Mouse (Mus musculus) liver, embryonic 16.5 days (tissue): ENCODE data around the gene Gm10282. TPM values are rescaled to one million over a fixed set of nuclear protein-coding genes. Genes with fewer than 3 reads are reported as not detected.

ENCODE experiments used
- ATAC-seq: fragments of 200-750 bp; cut with Nextera tagmentation; 2 replicates; pipeline ENCODE4 v1.8.0; 2017; ENCODE audit warnings: low read depth, mild to moderate bottlenecking, moderate number of reproducible peaks, moderate library complexity
- H3K27ac ChIP-seq: fragments of 300-500 bp; sonication (generic); 2 replicates; pipeline ENCODE4 v1.5.1; 2014; ENCODE audit warnings: mild to moderate bottlenecking, low read length
- H3K27me3 ChIP-seq: fragments of 300-500 bp; sonication (generic); 2 replicates; pipeline ENCODE4 v1.6.1; 2014; ENCODE audit warnings: low read depth, low read length, mixed read lengths; ENCODE audit not compliant: control insufficient read depth, insufficient read depth
- H3K36me3 ChIP-seq: fragments of 300-500 bp; sonication (generic); 2 replicates; pipeline ENCODE4 v1.6.1; 2014; ENCODE audit warnings: mild to moderate bottlenecking; ENCODE audit not compliant: control insufficient read depth, insufficient read depth
- H3K4me1 ChIP-seq: fragments of 300-500 bp; sonication (generic); 2 replicates; pipeline ENCODE4 v1.6.1; 2014; ENCODE audit warnings: low read depth, low read length, mixed read lengths; ENCODE audit not compliant: control insufficient read depth
- H3K4me2 ChIP-seq: fragments of 300-500 bp; sonication (generic); 2 replicates; pipeline ENCODE4 v1.6.1; 2014; ENCODE audit warnings: low read depth, low read length, mixed read lengths
- H3K4me3 ChIP-seq: fragments of 300-500 bp; sonication (generic); 2 replicates; pipeline ENCODE4 v1.5.1; 2014; ENCODE audit warnings: low read depth, mild to moderate bottlenecking, low read length
- H3K9ac ChIP-seq: fragments of 300-500 bp; sonication (generic); 2 replicates; pipeline ENCODE4 v1.6.1; 2014; ENCODE audit warnings: low read depth, low read length
- H3K9me3 ChIP-seq: fragments of 300-500 bp; sonication (generic); replicated peaks from 2 replicates; pipeline ENCODE4 v1.6.1; 2016; ENCODE audit warnings: low read length; ENCODE audit not compliant: control insufficient read depth
- WGBS: fragments of 180-500 bp; shearing (Covaris S2); extraction: QIAGEN DNeasy Blood & Tissue Kit; methylation state at CpG from one replicate; pipeline ENCODE4 v1.1.7; 2014; ENCODE audit not compliant: insufficient replicate concordance; 5-methylcytosine and 5-hydroxymethylcytosine counted together
- polyA plus RNA-seq: library from polyadenylated mRNA; unstranded; fragments of >200 nt; fragmentation: Nextera tagmentation; extraction: Ambion mirVana; gene quantifications from 2 replicates; pipeline ENCODE4 v1.2.1, GENCODE M21; 2015

Gene Gm10282
- polyA plus RNA-seq, 1 experiment from 2014 or later: 5.8 TPM

DNA sequence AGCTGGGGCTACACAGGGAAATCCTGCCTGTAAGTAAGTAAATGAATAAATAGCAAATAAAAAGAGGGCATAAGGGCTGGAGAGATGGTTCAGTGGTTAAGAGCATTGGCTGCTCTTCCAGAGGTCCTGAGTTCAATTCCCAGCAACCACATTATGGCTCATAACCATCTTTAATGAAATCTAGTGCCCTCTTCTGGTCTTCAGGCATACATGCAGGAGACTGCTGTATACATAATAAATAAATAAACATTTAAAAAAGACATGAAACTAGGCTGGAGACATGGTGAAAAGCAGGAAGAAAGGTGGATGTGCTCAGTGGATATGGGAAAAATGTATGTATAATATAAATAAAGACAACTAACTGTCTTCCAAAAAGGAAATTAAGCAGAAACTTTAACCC is 11.8 kb downstream of the Gm10282 start:
- Histone ChIP-seq H3K9ac (no peak overlapping the region), H3K27me3 (no peaks in the 10 kb centered on the region), H3K4me3 (no peak overlapping the region), H3K36me3 (no peaks in the 10 kb centered on the region), H3K4me1 (no peaks in the 10 kb centered on the region), H3K27ac (no peak overlapping the region), H3K9me3 (no peaks in the 10 kb centered on the region), H3K4me2 (no peak overlapping the region)
- no peak for ATAC-seq

- Histone ChIP-seq H3K4me1 (no peaks in the 10 kb centered on the region), H3K9ac (no peak overlapping the region), H3K4me2 (no peak overlapping the region), H3K36me3 (no peaks in the 10 kb centered on the region), H3K27ac (no peak overlapping the region), H3K27me3 (no peaks in the 10 kb centered on the region), H3K4me3 (no peak overlapping the region), H3K9me3 (no peaks in the 10 kb centered on the region)
- 30% methylated on average over 2 of the region's 2 CpGs for WGBS
- ATAC-seq: no peak
Observed at GRCm38 (mm10) chr8:72291104-72291503, 14.0 kb downstream of the Gm10282 start.

GRCm38 (mm10) chr8:72289051-72289450 is 16.0 kb downstream of the Gm10282 start:
- Histone ChIP-seq H3K9ac (no peak overlapping the region), H3K4me3 (no peak overlapping the region), H3K4me2 (no peak overlapping the region), H3K36me3 (no peaks in the 10 kb centered on the region), H3K27ac (no peak overlapping the region), H3K4me1 (no peaks in the 10 kb centered on the region), H3K27me3 (no peaks in the 10 kb centered on the region), H3K9me3 (no peaks in the 10 kb centered on the region)
- ATAC-seq: no peak

- Histone ChIP-seq H3K9ac (no peak overlapping the region), H3K4me1 (no peaks in the 10 kb centered on the region), H3K36me3 (no peaks in the 10 kb centered on the region), H3K4me2 (no peak overlapping the region), H3K9me3 (no peaks in the 10 kb centered on the region), H3K4me3 (no peak overlapping the region), H3K27ac (no peak overlapping the region), H3K27me3 (no peaks in the 10 kb centered on the region)
- no peak for ATAC-seq
- WGBS: 18% methylated on average over 4 of the region's 4 CpGs
Observed at GRCm38 (mm10) chr8:72285285-72285684, 19.8 kb downstream of the Gm10282 start.

DNA sequence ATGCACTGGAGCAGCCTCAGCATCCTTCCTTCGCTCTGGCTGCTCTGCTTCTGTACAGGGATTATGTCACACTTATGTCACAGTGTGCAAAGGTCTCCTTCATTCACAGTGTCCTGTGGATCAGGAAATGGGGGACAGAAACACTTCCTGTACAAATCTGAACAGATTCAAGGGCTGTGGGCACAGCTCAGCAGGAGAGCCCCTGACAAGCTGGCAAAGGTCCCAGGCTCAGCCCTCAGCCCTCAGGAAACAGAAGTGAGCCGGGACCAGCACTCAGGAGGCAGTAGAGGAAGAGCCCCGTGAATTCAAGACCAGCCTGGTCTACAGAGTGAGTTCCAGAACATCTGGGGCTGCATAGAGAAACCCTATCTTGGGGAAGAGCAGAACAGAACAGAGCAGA is 23.4 kb downstream of the Gm10282 start:
- Histone ChIP-seq H3K27me3 (no peaks in the 10 kb centered on the region), H3K9ac (no peak overlapping the region), H3K4me3 (no peak overlapping the region), H3K36me3 (no peaks in the 10 kb centered on the region), H3K9me3 (no peaks in the 10 kb centered on the region), H3K4me1 (peaks cover 7% of the 10 kb centered on the region; the same call in 1 of the 2 replicates), H3K4me2 (no peak overlapping the region), H3K27ac (no peak overlapping the region)
- peak; percentile 48; the same call in 1 of the 2 replicates for ATAC-seq
- WGBS: 15% methylated on average over 3 of the region's 3 CpGs

DNA sequence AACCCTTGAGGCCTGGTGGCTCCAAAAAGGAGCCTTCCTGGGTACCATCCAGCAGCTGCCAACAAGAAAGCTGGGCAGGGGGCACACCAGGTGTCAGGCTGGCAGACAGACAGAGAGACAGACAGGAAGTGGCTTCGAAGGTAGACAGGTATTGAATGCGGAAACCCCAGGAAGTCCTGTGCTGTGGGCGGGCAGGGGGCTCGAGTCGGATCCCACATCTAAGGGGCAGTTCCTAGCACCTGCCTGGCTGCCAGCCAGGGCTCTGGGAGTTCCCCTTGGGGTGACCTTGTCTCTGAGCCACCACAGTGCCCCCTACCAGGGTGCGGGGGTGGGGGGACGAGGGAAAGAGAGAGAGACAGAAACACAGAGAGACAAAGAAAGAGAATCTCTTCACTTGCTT is 25.9 kb downstream of the Gm10282 start:
- Histone ChIP-seq H3K27me3 (no peaks in the 10 kb centered on the region), H3K4me1 (peaks cover 7% of the 10 kb centered on the region; the same call in 1 of the 2 replicates), H3K9ac (no peak overlapping the region), H3K27ac (no peak overlapping the region), H3K4me3 (no peak overlapping the region), H3K36me3 (no peaks in the 10 kb centered on the region), H3K9me3 (no peaks in the 10 kb centered on the region), H3K4me2 (no peak overlapping the region)
- WGBS: 62% methylated on average over 7 of the region's 7 CpGs
- ATAC-seq: no peak

DNA sequence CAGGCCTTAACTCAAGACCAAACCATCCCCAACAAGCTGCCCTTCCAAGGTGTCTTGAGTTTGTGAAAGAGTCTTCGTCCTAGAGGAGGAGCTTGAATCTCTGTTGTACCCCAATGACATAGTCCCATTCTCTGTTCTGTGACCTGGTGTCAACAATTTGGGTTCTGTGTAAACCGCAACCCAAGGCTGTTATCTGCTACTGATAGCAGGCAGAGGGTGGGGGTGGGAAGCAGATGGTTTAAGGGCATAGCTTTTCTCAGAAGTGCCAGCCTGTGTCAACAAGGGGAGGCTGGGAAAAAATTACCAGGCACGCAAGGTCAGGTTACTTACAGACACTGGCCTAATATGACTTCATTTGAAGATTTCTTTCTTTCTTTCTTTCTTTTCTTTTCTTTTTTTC is 27.8 kb downstream of the Gm10282 start:
- H3K36me3 ChIP-seq: no peaks in the 10 kb centered on the region
- H3K9me3 ChIP-seq: no peaks in the 10 kb centered on the region
- no peaks in the 10 kb centered on the region for H3K27me3 ChIP-seq
- H3K27ac ChIP-seq: no peak overlapping the region
- H3K4me2 ChIP-seq: no peak overlapping the region
- H3K4me1 ChIP-seq: peaks cover 7% of the 10 kb centered on the region; the same call in 1 of the 2 replicates
- peak; percentile 59 for ATAC-seq
- H3K9ac ChIP-seq: no peak overlapping the region
- no peak overlapping the region for H3K4me3 ChIP-seq
- 16% methylated on average over 3 of the region's 3 CpGs for WGBS

DNA sequence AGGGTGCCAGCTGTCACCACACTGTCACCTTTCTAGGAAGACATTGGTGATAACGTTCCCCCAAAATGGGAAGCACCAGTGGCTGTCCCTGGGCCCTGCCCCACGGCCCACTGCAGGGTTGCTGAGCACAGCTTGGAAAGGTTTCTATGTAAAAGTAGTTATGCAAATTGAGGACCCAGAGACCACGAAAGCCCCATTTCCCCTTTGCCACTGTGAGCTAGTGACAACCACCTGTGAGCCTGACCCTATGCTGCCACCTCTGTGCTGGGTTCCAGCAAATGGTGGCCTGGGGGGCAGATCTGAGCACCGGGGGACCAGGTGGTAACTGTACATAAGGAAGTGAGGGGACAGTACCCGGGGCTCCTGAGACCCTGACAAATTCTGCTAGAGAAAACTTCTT is 31.3 kb downstream of the Gm10282 start:
- no peak overlapping the region for H3K4me3 ChIP-seq
- H3K9ac ChIP-seq: no peak overlapping the region
- H3K27ac ChIP-seq: no peak overlapping the region
- no peak for ATAC-seq
- 29% methylated on average over 5 of the region's 5 CpGs for WGBS
- H3K27me3 ChIP-seq: no peaks in the 10 kb centered on the region
- H3K9me3 ChIP-seq: no peaks in the 10 kb centered on the region
- H3K4me1 ChIP-seq: peaks cover 16% of the 10 kb centered on the region; the same call in 1 of the 2 replicates
- H3K36me3 ChIP-seq: no peaks in the 10 kb centered on the region
- H3K4me2 ChIP-seq: no peak overlapping the region

DNA sequence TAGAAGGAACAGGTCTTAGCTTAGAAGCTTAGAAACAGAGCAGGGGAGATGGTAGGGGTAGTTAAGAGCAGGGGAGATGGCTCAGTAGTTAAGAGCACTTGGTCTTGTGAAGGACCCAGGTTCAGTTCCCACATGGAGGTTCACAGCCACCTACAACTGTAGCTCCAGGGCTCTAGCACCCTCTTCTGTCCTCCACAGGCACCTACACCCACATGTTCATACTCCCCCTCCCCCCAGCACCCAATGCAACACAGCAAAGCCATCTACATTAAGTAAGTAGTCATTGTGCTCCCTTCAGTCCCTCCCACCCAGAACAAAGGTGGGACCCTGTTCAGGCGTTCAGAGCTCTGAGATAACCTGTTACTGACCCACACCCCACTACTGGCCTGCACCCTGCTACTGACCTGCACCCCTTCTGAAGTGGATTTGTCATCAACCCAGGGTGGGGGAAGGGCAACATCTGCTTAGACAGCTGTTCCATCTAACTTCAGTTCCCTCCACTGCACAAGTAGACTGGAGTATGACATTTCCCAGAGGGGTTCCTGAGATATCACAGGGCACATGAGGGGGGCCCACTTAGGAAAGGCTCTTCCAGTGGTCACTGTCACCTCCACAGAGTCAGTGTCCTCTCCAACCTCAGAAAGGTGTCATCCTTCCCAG is 31.8 kb downstream of the Gm10282 start:
- Histone ChIP-seq H3K27me3 (no peaks in the 10 kb centered on the region), H3K9ac (no peak overlapping the region), H3K27ac (no peak overlapping the region), H3K36me3 (no peaks in the 10 kb centered on the region), H3K4me1 (peaks cover 20% of the 10 kb centered on the region), H3K4me2 (no peak overlapping the region), H3K9me3 (no peaks in the 10 kb centered on the region), H3K4me3 (no peak overlapping the region)
- 59% methylated on average over 1 of the region's 1 CpGs for WGBS
- ATAC-seq: no peak
